Mouse (Mus musculus) ES-E14 (cell line): ENCODE measurements around the gene Adam23. TPM values are rescaled to one million over a fixed set of nuclear protein-coding genes. Genes with fewer than 3 reads are reported as not detected.
A peak's percentile ranks its signal among the peaks of the same experiment; 100 is the strongest.

Experiments
- DNase-seq: peaks from one replicate; pipeline ENCODE4 v3.0.0-alpha.2; 2013; ENCODE audit warnings: low read depth, low spot score
- H3K27ac ChIP-seq: 2 replicates; pipeline ENCODE4 v1.5.1; 2012; ENCODE audit warnings: low read depth, mild to moderate bottlenecking, low read length, moderate library complexity, mixed read lengths; ENCODE audit not compliant: poor library complexity, insufficient read depth, severe bottlenecking
- H3K36me3 ChIP-seq: 2 replicates; pipeline ENCODE4 v1.6.1; 2012; ENCODE audit warnings: mild to moderate bottlenecking, low read length, moderate library complexity, mixed read lengths; ENCODE audit not compliant: control insufficient read depth, poor library complexity, insufficient read depth, severe bottlenecking
- H3K4me1 ChIP-seq, 2 experiments: fragments of 150-350 bp in 1 of 2; sonication (generic) in 1 of 2; 2 replicates each; pipeline ENCODE4 v1.6.1; 2012; ENCODE audit warnings: low read length in 2 of 2, mild to moderate bottlenecking in 1 of 2, mixed read lengths in 1 of 2; ENCODE audit not compliant: control insufficient read depth in 2 of 2, insufficient read depth in 2 of 2, poor library complexity in 1 of 2
- H3K4me3 ChIP-seq, 2 experiments: fragments of 150-350 bp in 1 of 2; sonication (generic) in 1 of 2; 2 replicates each; pipeline ENCODE4 v1.5.1; 2012; ENCODE audit warnings: low read length in 2 of 2, low read depth in 1 of 2, mild to moderate bottlenecking in 1 of 2, mixed read lengths in 1 of 2; ENCODE audit not compliant: insufficient read depth in 1 of 2, poor library complexity in 1 of 2, severe bottlenecking in 1 of 2
- H3K9ac ChIP-seq: 2 replicates; pipeline ENCODE4 v1.6.1; 2012; ENCODE audit warnings: low read depth, mild to moderate bottlenecking, low read length, mixed read lengths; ENCODE audit not compliant: poor library complexity, insufficient read depth, severe bottlenecking
- H3K9me3 ChIP-seq: fragments of 150-350 bp; sonication (generic); 2 replicates; pipeline ENCODE4 v1.6.1; 2012; ENCODE audit warnings: low read depth, mild to moderate bottlenecking, low read length; ENCODE audit not compliant: control insufficient read depth, insufficient read depth
- CHD2 ChIP-seq: IDR thresholded peaks from 2 replicates; pipeline ENCODE4 v1.6.1; 2014; ENCODE audit warnings: mild to moderate bottlenecking, low read depth, low read length, inconsistent platforms
- HCFC1 ChIP-seq: IDR thresholded peaks from 2 replicates; pipeline ENCODE4 v1.6.1; 2012; ENCODE audit warnings: low read length, inconsistent platforms, borderline replicate concordance; ENCODE audit not compliant: insufficient read depth
- MAFK ChIP-seq: IDR thresholded peaks from 2 replicates; pipeline ENCODE4 v1.6.1; 2014; ENCODE audit warnings: mild to moderate bottlenecking, low read depth, low read length, inconsistent platforms; ENCODE audit not compliant: insufficient read depth
- ZC3H11A ChIP-seq: IDR thresholded peaks from 2 replicates; pipeline ENCODE4 v1.6.1; 2012; ENCODE audit warnings: low read depth, mild to moderate bottlenecking, inconsistent platforms, low read length, borderline replicate concordance
- ZNF384 ChIP-seq: IDR thresholded peaks from 2 replicates; pipeline ENCODE4 v1.6.1; 2012; ENCODE audit warnings: low read depth, low read length, inconsistent platforms
- in situ Hi-C, 2 experiments: fragments of 600-800 bp; cut with MboI; formaldehyde crosslinking; loops; one replicate each; pipeline ENCODE4 v1.15.1; 2025; ENCODE audit warnings: low sequenced_read_pairs in 2 of 2, inconsistent platforms in 1 of 2; ENCODE audit not compliant: unreplicated experiment in 2 of 2
- total RNA-seq: library from RNA; depleted of rRNA; stranded (reverse); fragments of 300-350 nt; gene quantifications from 2 replicates; pipeline ENCODE4 v1.2.3, GENCODE M21; 2012

Adam23 gene
- total RNA-seq, 1 experiment = 119 TPM

GRCm38 (mm10) chr1:63430668-63431067 lies 15.0 kb upstream of the Adam23 start:
- in situ Hi-C loops = no loop called here
- TF ChIP-seq HCFC1 (no peak), ZC3H11A (no peak), CHD2 (no peak), ZNF384 (no peak), MAFK (no peak)
- Histone ChIP-seq H3K27ac (peak overlapping the region; percentile 6; the same call in 1 of the 2 replicates), H3K36me3 (no peaks in the 10 kb centered on the region), H3K4me1 (peaks cover 5 to 7% of the 10 kb centered on the region in 2 experiments; a peak in 3 of 4 replicates), H3K9me3 (no peaks in the 10 kb centered on the region), H3K9ac (no peak overlapping the region), H3K4me3 (no peak overlapping the region)
- DNase-seq = no peak

GRCm38 (mm10) chr1:63431166-63431565 lies 14.5 kb upstream of the Adam23 start:
- no peak for TF ChIP-seq ZC3H11A
- TF ChIP-seq HCFC1 = no peak
- no peak for TF ChIP-seq MAFK
- no peak for TF ChIP-seq CHD2
- TF ChIP-seq ZNF384 = no peak
- no peak overlapping the region; the same call in 1 of the 2 replicates for H3K9ac ChIP-seq
- H3K27ac ChIP-seq = peak overlapping the region; percentile 6; the same call in 1 of the 2 replicates
- H3K9me3 ChIP-seq = no peaks in the 10 kb centered on the region
- peaks cover 5 to 7% of the 10 kb centered on the region in 2 experiments; a peak in 3 of 4 replicates for H3K4me1 ChIP-seq
- in situ Hi-C loops = no loop called here
- H3K4me3 ChIP-seq = peak overlapping the region in 1 of 2 experiments; percentile 14; a peak in 1 of 4 replicates
- no peaks in the 10 kb centered on the region for H3K36me3 ChIP-seq
- DNase-seq = no peak

GRCm38 (mm10) chr1:63431842-63432241 lies 13.8 kb upstream of the Adam23 start:
- Histone ChIP-seq H3K9me3 (no peaks in the 10 kb centered on the region), H3K27ac (no peak overlapping the region; the same call in 1 of the 2 replicates), H3K4me3 (no peak overlapping the region), H3K36me3 (no peaks in the 10 kb centered on the region), H3K9ac (no peak overlapping the region), H3K4me1 (peaks cover 5 to 7% of the 10 kb centered on the region in 2 experiments; a peak in 3 of 4 replicates)
- TF ChIP-seq CHD2 (no peak), ZC3H11A (no peak), ZNF384 (no peak), MAFK (no peak), HCFC1 (no peak)
- in situ Hi-C loops = no loop called here
- DNase-seq = no peak

GRCm38 (mm10) chr1:63434052-63434451 lies 11.6 kb upstream of the Adam23 start:
- no peak overlapping the region for H3K9ac ChIP-seq
- peaks cover 6 to 7% of the 10 kb centered on the region in 2 experiments; a peak in 3 of 4 replicates for H3K4me1 ChIP-seq
- H3K9me3 ChIP-seq = no peaks in the 10 kb centered on the region
- H3K4me3 ChIP-seq = no peak overlapping the region
- in situ Hi-C loops = no loop called here
- no peak overlapping the region for H3K27ac ChIP-seq
- TF ChIP-seq MAFK (no peak), ZNF384 (no peak), CHD2 (no peak), ZC3H11A (no peak), HCFC1 (no peak)
- DNase-seq = no peak
- H3K36me3 ChIP-seq = no peaks in the 10 kb centered on the region

GRCm38 (mm10) chr1:63437529-63437928 lies 8.2 kb upstream of the Adam23 start:
- DNase-seq = no peak
- Histone ChIP-seq H3K27ac (no peak overlapping the region), H3K4me1 (peaks cover 9 to 16% of the 10 kb centered on the region in 2 experiments; a peak in 3 of 4 replicates), H3K4me3 (no peak overlapping the region), H3K36me3 (no peaks in the 10 kb centered on the region), H3K9ac (no peak overlapping the region), H3K9me3 (no peaks in the 10 kb centered on the region)
- no peak for TF ChIP-seq MAFK
- TF ChIP-seq ZNF384 = no peak
- TF ChIP-seq CHD2 = no peak
- in situ Hi-C loops = no loop called here
